Mouse (Mus musculus): ENCODE data around the gene Fgf6. TPM values are rescaled to one million over a fixed set of nuclear protein-coding genes. Genes with fewer than 3 reads are reported as not detected.

Fgf6 gene
- polyA plus RNA-seq (2015; fragmentation: Nextera tagmentation; extraction: Ambion mirVana), result not detected in 2 replicates

DNA sequence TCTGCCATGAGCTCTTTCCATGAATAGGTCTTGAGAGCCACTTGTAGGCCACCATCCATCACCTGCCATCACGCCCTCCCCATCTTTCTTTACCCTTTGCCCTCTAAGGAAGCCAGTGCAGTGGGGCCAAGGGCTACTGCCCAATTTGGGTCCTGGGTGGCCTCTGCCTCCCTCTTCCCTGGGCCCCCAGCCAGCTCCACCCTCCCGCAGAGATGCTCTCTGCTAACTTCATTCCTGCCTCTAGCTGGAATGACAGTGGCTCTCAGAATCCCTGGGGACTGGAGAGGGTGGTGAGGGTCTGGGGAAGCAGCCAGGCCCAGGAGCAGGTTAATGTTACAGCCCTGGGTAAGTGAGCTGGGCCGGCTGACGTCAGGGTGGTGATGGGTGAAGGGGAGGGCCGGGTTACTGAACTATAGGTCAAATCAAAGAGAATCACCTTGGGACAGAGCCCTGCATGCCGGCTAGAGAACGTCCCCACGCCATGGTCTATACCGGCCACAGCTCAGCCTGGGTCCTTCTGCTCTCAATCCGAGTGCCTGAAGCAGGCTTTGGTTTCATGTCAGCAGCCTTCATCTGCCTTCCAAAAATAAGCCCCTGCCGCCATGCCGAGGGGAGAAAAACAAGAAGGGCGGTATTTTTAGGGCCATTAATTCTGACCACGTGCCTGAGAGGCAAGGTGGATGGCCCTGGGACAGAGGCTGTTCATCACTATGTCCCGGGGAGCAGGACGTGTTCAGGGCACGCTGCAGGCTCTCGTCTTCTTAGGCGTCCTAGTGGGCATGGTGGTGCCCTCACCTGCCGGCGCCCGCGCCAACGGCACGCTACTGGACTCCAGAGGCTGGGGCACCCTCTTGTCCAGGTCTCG lies at the start of gene Fgf6:
Fgf6 (plus strand) TSS at position 681 of the 865 bp plus-strand sequence.

DNA sequence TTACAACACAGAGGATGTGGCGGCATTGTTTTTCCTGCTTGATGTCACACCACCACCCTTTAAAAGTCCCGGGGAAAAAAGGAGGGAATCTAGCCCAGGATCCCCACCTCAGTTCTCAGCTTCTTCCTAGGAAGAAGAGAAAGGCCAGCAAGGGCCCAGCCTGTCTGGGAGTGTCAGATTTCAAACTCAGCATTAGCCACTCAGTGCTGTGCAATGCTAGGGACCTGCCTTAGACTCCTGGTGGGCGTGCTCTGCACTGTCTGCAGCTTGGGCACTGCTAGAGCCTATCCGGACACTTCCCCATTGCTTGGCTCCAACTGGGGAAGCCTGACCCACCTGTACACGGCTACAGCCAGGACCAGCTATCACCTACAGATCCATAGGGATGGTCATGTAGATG lies 57.4 kb downstream of the Fgf6 start, which contains the start of gene Fgf23:
Fgf23 (plus strand) TSS at position 86 of the 400 bp plus-strand sequence.

Other genes starting within 250 kb of the Fgf6 start
- 186 and 208 TPM in 2 replicates for gene Ndufa9, start 166.4 kb upstream of the Fgf6 start, polyA plus RNA-seq (2015; fragmentation: Nextera tagmentation; extraction: Ambion mirVana)
- not detected in 2 replicates for gene Akap3, start 162.5 kb upstream of the Fgf6 start, polyA plus RNA-seq (2015; fragmentation: Nextera tagmentation; extraction: Ambion mirVana)
- not detected in 2 replicates for gene Dyrk4, start 93.7 kb upstream of the Fgf6 start, polyA plus RNA-seq (2015; fragmentation: Nextera tagmentation; extraction: Ambion mirVana)
- gene Rad51ap1, start 76.0 kb upstream of the Fgf6 start, polyA plus RNA-seq (2015; fragmentation: Nextera tagmentation; extraction: Ambion mirVana), result 11.0 and 14.4 TPM in 2 replicates
- gene D6Wsu163e, start 75.6 kb upstream of the Fgf6 start, polyA plus RNA-seq (2015; fragmentation: Nextera tagmentation; extraction: Ambion mirVana), result 14.1 and 14.4 TPM in 2 replicates
- not detected in 2 replicates for gene Fgf23, start 57.3 kb downstream of the Fgf6 start, polyA plus RNA-seq (2015; fragmentation: Nextera tagmentation; extraction: Ambion mirVana)
- 3.1 and 5.1 TPM in 2 replicates for gene Tigar, start 94.0 kb downstream of the Fgf6 start, polyA plus RNA-seq (2015; fragmentation: Nextera tagmentation; extraction: Ambion mirVana)
- 557 and 654 TPM in 2 replicates for gene Ccnd2, start 136.6 kb downstream of the Fgf6 start, polyA plus RNA-seq (2015; fragmentation: Nextera tagmentation; extraction: Ambion mirVana)

Measured in urinary bladder, postnatal 0 days (tissue).